Mouse (Mus musculus): ENCODE results near the gene Slc46a3. TPM values are rescaled to one million over a fixed set of nuclear protein-coding genes. Genes with fewer than 3 reads are reported as not detected.

Gene Slc46a3
- 8.1 TPM for polyA plus RNA-seq (2014; fragmentation: Illumina TruSeq; extraction: RNeasy Lipid Tissue Mini Kit (QIAGEN cat#74804))

DNA sequence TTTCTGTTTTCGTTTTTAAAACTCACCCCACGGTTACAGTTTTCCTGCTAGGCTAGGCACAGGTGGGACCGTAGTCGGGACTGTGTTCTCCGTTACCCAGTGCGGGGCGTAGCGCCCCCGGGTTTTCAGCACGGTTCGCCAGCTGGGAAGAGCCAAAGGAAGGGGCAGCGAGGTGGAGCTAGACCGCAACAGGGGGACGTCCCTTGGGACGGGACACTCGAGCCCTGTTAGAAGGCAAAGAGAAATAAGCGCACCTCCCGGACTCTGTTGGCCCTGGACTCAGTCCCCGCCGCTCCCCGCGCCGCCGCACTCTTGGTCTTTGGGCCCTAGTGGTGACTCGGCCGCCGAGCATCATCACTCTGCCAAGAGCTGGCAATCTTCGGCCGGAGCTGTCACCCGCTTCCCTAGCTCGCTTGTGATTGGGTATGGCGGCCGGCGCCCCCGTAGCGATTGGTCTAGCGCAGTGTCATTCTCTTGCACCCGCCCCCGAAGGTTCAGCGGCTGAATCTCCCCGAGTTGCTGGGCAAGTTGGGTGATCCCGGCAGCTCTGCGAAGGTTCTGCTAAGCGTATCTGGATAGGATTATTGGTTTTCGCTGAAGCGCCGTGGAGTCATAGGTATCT lies at the start of gene Slc46a3:
TSS of gene Slc46a3 (minus strand) at position 361 of the 622 bp plus-strand sequence.

GRCm38 (mm10) chr5:147860449-147861261 lies 34.0 kb downstream of the Slc46a3 start, which contains the start of gene Pomp:
Gene Pomp (plus strand): TSS chr5:147860461.

Other genes starting within 250 kb of the Slc46a3 start
- 19.8 TPM for gene Flt1, start 168.8 kb downstream of the Slc46a3 start, polyA plus RNA-seq (2014; fragmentation: Illumina TruSeq; extraction: RNeasy Lipid Tissue Mini Kit (QIAGEN cat#74804))
- 57.5 TPM for gene Pomp, start 34.4 kb downstream of the Slc46a3 start, polyA plus RNA-seq (2014; fragmentation: Illumina TruSeq; extraction: RNeasy Lipid Tissue Mini Kit (QIAGEN cat#74804))
- gene Mtus2, start 62.5 kb upstream of the Slc46a3 start, polyA plus RNA-seq (2014; fragmentation: Illumina TruSeq; extraction: RNeasy Lipid Tissue Mini Kit (QIAGEN cat#74804)): 3.8 TPM